Mouse (Mus musculus) frontal cortex, postnatal 14 days (tissue): ENCODE results near the gene Acvr2b.
"Not testable (repeated sequence)": the region's sequence is repeated elsewhere in the genome, so short reads cannot be mapped to it uniquely, and the experiment has no call there.

Experiments
- DNase-seq, 2 experiments: peaks; one replicate each; pipeline ENCODE4 v3.0.0; 2022; ENCODE audit warnings: low spot score in 2 of 2

The Acvr2b gene

DNA sequence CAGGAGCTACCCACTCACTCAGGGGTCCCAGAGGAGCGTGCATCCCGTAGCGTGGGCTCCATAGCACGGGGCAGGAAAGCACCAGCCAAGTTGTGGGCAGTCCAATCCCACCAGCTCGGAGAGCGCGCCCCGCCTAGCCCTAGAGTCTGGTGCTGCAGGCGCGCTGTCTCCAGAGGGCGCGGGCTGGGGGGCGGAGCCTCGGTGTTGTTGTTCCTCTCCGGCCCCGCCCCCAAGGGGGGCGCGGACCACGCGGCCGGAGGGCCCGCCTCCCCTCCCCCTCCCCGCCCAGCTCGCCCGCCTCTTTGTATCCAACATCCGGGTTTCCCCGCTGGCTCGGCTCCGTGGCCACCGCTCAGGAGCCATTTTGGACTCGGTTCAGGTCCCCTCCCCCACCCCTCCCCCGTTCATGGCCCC is at the start of gene Acvr2b:
TSS of gene Acvr2b (plus strand) at position 318 of the 414 bp plus-strand sequence.
- peak; percentile 84 to 86 for DNase-seq

- DNase-seq = no peak
Observed at GRCm38 (mm10) chr9:119353926-119354325, 48.0 kb upstream of the Acvr2b start.

- DNase-seq = no peak
Observed at GRCm38 (mm10) chr9:119355943-119356342, 46.0 kb upstream of the Acvr2b start.

DNA sequence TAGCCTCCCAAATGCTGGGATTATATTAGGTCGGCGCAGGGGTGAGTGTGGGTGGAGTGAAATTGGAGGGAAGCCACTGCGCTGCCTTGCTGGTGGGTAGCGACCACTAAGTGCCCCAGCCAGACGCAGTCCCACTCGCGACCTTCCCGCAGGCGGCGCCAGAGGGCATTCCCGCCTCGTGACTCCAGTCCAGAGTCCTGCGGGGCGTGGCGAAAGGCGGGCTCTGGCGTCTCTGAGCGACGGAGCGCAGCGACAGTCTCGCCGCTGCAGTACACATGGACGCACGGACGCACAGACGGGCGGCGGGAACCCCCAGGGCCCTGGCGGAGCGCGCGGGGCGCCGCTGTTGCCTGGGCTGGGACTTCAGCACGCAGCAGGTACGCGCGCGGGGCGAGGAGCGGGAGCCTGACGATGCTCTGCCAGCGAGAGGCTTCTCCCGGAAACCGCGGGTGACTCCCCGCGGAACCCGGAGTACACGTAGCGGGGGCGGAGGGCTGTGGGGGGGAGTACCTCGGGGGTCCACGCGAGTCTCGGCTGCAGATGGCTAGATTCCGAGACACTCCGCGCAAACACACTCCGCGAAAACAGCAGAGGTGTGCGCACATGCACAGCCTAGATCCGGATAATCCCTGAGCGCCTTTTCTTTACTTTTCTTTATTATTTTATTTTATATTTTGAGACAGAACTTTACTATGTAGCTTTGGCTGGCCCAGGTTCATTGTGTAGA is 44.4 kb upstream of the Acvr2b start, which contains the start of gene Xylb:
TSS of gene Xylb (plus strand) at position 51 of the 727 bp plus-strand sequence.
- peak; percentile 71 to 87 for DNase-seq

DNA sequence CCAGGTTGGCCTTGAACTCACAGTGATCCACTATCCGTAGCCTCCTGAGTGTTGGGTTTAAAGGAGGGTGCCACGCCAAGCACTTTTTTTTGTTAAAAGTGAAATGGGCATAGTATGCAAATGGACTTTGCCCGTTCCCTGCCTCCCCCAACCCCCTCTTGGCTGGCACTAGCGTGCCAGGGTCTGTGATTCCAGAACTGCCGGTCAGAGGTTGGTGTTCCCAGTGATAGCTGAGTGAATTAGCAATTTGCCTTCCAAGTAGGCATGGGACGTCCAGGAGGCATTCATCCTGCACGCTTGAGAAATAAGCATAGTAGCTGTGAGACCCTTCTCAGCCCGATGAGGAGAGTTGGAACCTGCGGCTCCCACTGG is 43.9 kb upstream of the Acvr2b start:
- DNase-seq = no peak

- DNase-seq = no peak
Observed at GRCm38 (mm10) chr9:119361416-119361815, 40.5 kb upstream of the Acvr2b start.

DNA sequence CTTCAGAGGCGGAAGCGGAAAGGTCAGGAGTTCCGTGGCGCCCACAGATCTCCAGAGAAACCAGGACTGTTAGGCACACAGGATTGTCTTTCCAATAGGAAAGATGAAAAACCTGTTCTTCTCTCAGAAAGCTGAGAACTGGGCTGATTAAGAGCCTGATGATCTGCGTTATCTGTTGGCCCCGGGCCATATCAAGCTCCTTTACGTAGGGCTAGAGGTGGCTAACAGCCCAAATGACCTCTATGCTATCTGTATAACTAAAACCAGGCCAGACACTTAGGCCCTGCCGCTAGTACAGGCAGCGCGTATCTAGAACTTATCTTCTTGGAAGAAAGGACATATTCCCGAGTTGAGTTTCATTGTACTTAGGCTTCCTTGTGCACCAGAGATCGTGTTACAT is 38.7 kb upstream of the Acvr2b start:
- DNase-seq = no peak

GRCm38 (mm10) chr9:119365284-119365683 is 36.6 kb upstream of the Acvr2b start, which contains the start of gene Slc22a14:
Gene Slc22a14, minus strand, starts transcription at chr9:119365553.
- no peak for DNase-seq

GRCm38 (mm10) chr9:119368367-119368766 is 33.6 kb upstream of the Acvr2b start:
- no peak for DNase-seq

DNA sequence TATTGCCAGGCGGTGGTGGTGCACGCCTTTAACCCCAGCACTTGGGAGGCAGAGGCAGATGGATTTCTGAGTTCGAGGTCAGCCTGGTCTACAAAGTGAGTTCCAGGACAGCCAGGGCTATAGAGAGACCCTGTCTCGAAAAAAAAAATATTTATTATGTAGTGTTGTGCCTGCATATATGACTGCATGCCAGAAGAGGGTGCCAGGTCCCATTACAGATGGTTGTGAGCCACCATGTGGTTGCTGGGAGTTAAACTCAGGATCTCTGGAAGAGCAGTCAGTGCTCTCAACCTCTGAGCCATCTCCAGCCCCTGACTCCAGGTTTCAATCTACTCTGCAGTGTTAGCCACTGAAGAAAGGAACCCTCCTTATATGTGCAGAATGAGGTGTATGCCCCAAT is 31.1 kb upstream of the Acvr2b start:
- DNase-seq = not testable (repeated sequence)

- DNase-seq = no peak
Observed at GRCm38 (mm10) chr9:119371251-119371650, 30.7 kb upstream of the Acvr2b start.

- no peak for DNase-seq
Observed at GRCm38 (mm10) chr9:119375008-119375407, 26.9 kb upstream of the Acvr2b start.

GRCm38 (mm10) chr9:119375556-119375955 is 26.4 kb upstream of the Acvr2b start:
- no peak for DNase-seq

DNA sequence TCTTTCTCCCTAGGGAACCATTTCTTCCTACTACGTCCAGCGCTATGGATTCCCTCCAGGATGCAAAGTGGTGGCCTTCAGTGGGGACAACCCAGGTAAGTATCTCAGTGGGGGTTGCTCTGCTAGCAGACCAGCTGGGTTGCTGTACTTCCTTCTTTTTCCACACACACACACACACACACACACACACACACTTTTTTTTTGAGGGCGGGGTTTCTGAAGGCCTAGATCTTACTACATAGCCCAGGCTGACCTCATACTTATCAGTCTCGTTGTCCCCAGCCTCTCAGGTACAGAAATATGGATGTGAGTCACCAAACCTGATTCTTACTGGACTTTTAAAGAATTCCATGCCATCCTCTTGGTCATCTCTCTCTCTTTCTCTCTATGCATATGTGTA is 23.7 kb upstream of the Acvr2b start:
- no peak for DNase-seq

GRCm38 (mm10) chr9:119382603-119383002 is 19.3 kb upstream of the Acvr2b start:
- DNase-seq = peak; percentile 14 to 16

GRCm38 (mm10) chr9:119388956-119389355 is 13.0 kb upstream of the Acvr2b start:
- no peak for DNase-seq

DNA sequence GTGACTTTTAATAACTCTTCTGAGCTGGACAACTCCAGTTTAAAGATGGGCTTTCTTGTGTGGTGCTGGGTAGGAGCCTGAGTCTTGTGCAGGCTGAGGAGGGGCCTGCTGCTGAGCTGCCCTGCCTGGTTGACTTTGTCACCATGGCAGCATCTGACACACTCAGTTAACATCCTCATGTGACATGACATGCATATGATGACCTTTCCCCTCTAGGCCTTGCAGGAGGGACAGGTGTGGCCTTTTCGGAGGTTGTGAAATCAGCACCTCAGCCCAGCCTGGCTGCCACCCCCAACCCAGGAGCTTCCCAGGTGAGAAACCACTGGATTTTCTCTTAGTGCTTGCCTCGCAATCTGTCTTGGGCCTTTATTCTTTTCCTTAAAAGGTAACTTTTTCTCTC is 11.7 kb upstream of the Acvr2b start:
- DNase-seq = no peak

DNA sequence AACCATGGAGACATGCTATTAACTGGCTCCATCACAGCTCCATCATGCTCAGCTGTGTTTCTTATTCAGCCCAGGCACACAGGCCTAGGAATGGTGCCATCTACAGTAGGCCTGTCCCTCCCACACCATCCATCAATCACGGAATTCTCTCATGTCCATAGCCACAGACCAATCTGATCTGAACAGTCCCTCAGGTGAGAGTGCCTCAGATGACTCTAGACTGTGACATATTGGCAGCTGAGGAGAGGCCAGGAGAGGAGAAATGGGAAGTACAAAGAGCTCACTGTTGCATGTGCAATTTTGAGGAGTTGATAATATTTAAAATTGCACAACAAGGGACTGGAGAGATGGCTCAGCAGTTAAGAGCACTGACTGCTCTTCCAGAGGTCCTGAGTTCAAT is 7.1 kb upstream of the Acvr2b start:
- DNase-seq = no peak

GRCm38 (mm10) chr9:119401351-119401750 is 567 bp upstream of the Acvr2b start:
- peak in 1 of 2 experiments; percentile 22 for DNase-seq

GRCm38 (mm10) chr9:119402253-119403235 is 626 bp downstream of the Acvr2b start:
- DNase-seq = peak; percentile 33 to 48

DNA sequence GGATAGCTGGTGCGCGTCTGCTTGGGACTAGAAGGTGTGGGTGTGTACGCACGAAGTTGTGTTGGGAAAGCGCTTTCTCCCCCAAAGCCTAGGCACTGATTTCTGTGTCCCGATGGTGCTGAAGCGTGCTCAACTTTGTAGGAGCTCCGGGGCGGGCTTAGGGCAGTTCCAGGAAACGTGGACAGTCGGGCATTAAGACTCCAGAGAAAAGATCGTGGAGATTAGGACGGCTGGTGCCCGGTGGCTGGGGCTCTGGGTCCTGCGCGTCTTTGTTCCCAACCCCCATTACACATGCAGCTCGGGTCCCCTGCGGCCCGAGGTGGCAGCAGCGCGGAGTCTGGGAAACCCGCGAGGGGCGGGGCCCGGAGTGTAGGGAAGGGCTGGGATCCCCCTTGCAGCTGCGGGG is 1.3 kb downstream of the Acvr2b start:
- peak in 1 of 2 experiments; percentile 32 for DNase-seq

DNA sequence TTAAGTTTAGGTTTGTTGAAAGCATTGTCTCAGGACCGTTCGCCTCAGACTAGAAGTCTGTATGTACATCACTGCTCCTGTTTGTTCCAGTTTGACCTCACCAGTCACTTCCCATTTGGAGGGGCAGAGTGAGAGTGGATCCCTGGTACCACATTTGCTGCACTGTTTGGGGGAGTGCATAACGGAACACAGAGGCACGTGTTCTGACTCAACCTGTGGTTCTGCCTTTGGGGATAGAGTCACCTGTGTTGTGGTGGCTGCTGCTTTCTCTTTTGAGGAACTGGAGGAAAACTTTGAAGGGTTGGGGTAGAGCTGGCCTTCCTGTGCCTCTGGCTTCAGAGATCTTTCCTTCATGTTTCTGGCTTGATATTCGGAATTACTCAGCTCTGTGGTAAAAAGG is 2.2 kb downstream of the Acvr2b start:
- DNase-seq = no peak

DNA sequence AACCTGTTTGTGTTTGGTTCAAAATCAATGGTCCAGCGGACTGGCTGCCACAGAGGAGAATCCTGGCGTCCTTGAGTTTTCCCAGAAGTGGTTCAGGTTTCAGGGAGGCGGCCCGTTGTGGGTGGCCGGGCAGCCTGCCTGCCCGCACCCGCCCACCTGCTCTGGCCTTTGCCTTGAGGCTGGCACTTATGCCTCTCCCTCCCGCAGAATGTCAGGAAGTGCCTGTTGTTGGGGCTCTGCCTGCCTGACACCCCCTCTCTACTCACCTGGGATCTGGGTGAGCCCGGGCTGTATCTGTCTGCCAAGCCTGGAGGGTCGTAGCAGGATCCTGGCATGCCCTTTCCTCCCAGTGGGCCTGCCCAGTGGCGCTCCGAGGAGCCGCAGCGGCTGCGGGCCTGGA is 6.0 kb downstream of the Acvr2b start:
- no peak for DNase-seq
